Mouse (Mus musculus) heart, embryonic 16.5 days (tissue): ENCODE results near the gene Gm21767. TPM values are rescaled to one million over a fixed set of nuclear protein-coding genes. Genes with fewer than 3 reads are reported as not detected.
"Not testable (repeated sequence)": the region's sequence is repeated elsewhere in the genome, so short reads cannot be mapped to it uniquely, and the experiment has no call there.

Experiments used
- ATAC-seq: fragments of 200-750 bp; cut with Nextera tagmentation; replicated peaks from 2 replicates; pipeline ENCODE4 v1.8.0; 2017; ENCODE audit warnings: moderate number of reproducible peaks; ENCODE audit not compliant: insufficient read depth, low FRiP score; ENCODE audit errors: extremely low read depth
- H3K27ac ChIP-seq: fragments of 300-500 bp; sonication (generic); 2 replicates; pipeline ENCODE4 v1.5.1; 2014; ENCODE audit warnings: mild to moderate bottlenecking, low read length, control low read depth, moderate library complexity
- H3K27me3 ChIP-seq: fragments of 300-500 bp; sonication (generic); 2 replicates; pipeline ENCODE4 v1.6.1; 2014; ENCODE audit warnings: low read length, mixed read lengths; ENCODE audit not compliant: control insufficient read depth, insufficient read depth
- H3K36me3 ChIP-seq: fragments of 300-500 bp; sonication (generic); 2 replicates; pipeline ENCODE4 v1.6.1; 2014; ENCODE audit not compliant: control insufficient read depth, insufficient read depth
- H3K4me1 ChIP-seq: fragments of 300-500 bp; sonication (generic); 2 replicates; pipeline ENCODE4 v1.6.1; 2014; ENCODE audit warnings: low read length, mixed read lengths; ENCODE audit not compliant: control insufficient read depth, insufficient read depth
- H3K4me2 ChIP-seq: fragments of 300-500 bp; sonication (generic); 2 replicates; pipeline ENCODE4 v1.6.1; 2014; ENCODE audit warnings: low read depth, mild to moderate bottlenecking, control low read depth, low read length
- H3K4me3 ChIP-seq: fragments of 300-500 bp; sonication (generic); 2 replicates; pipeline ENCODE4 v1.5.1; 2014; ENCODE audit warnings: mild to moderate bottlenecking, control low read depth, low read length
- H3K9ac ChIP-seq: fragments of 300-500 bp; sonication (generic); 2 replicates; pipeline ENCODE4 v1.6.1; 2014; ENCODE audit warnings: low read length, control low read depth
- H3K9me3 ChIP-seq: fragments of 300-500 bp; sonication (generic); replicated peaks from 2 replicates; pipeline ENCODE4 v1.6.1; 2016; ENCODE audit warnings: low read length; ENCODE audit not compliant: control insufficient read depth
- WGBS: fragments of 180-500 bp; shearing (Covaris S2); extraction: QIAGEN DNeasy Blood & Tissue Kit; methylation state at CpG from one replicate; pipeline ENCODE4 v1.1.7; 2014; 5-methylcytosine and 5-hydroxymethylcytosine counted together
- polyA plus RNA-seq: library from polyadenylated mRNA; unstranded; fragments of >200 nt; fragmentation: Nextera tagmentation; extraction: Ambion mirVana; gene quantifications from 2 replicates; pipeline ENCODE4 v1.2.1, GENCODE M21; 2015

The Gm21767 gene
- polyA plus RNA-seq: not detected in 2 replicates

DNA sequence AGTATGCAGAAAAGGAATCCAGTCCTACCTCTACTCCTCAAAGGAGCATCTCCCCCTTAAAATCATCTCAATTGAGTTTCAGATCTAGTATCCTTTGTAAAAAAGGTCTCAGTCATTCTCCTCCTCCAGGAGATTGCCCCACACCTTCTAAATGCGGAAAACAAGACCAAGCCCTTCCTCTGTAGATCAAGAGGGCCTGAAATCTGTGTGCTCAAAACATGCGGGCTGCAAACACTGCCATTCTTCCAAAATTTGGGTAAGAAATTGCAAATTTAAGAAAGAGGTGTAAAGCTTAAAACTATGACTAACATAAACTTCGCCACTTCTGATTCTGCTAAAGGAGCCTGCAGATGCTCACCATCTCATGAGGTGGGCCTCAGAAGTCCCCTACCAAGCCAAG, at the start of gene Gm21767:
Gm21767 (plus strand) TSS at position 301 of the 400 bp plus-strand sequence.
- H3K27ac ChIP-seq, H3K36me3 ChIP-seq, H3K4me3 ChIP-seq, H3K4me2 ChIP-seq, H3K9ac ChIP-seq, ATAC-seq, H3K9me3 ChIP-seq, H3K27me3 ChIP-seq, H3K4me1 ChIP-seq: not testable (repeated sequence)
- no CpG with 5 or more reads among the region's 3 CpGs for WGBS
